Mouse (Mus musculus) liver, adult 2 months (tissue): ENCODE measurements around the gene Pard3.

Source experiments
- CTCF ChIP-seq: fragments of 200-500 bp; IDR thresholded peaks from 2 replicates; pipeline ENCODE4 v1.5.1; 2011; ENCODE audit warnings: low read depth, low read length, control low read depth
- POLR2A ChIP-seq: fragments of 200-500 bp; IDR thresholded peaks from 2 replicates; pipeline ENCODE4 v1.6.1; 2011; ENCODE audit warnings: low read length, control low read depth; ENCODE audit not compliant: insufficient read depth; ENCODE audit errors: extremely low read depth

DNA sequence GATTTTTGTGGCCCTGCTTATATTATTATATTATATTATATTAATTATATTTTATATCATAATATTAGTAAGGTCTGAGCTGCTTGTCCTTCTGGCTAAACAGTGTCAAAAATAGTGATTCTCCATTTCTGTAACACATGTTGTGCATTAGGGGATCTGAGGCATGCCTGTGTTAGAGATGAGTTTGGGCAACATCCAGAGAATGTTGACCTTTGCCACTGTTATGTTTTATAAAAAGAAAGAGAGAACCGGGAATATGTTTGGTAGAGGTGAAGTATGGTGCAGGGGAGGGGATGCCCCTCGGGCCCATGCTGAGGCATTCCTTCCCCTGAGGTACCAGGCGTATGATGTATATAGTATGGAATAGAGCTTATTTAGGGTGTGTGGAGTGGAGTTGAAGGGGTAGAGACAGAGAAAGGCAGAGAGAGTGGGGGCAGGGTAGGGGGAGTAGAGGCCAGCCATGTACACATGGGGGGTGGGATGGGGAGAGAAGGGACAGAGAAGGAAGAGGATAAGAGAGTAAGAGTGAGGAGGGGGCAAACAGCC lies 95.8 kb downstream of the Pard3 start:
- TF ChIP-seq CTCF = no peak
- no peak for TF ChIP-seq POLR2A
